In the genomic region with DNA sequence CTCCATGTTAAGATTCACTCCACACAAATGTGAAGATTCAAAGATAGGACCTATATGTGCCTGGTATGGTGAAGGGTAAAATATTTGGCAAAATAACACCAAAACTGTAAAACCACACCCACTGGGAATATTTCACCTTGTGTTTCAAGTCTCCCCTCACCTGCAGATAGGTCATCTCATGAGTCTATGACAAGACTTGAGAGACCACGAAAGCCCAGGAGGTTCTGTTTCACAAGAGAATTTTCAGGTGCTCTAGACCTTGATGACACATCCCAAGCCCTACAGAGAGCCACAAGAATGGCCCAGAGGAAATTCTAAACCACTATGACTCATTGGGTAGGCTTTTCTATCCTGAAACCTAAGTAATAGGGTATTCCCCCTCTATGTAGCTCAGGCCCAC, we compare ENCODE assay signal across 6 mouse cellular contexts.
"Had no signal": no experiment of that assay in that cellular context is flagged by ENCODE, and none has a peak within 500 bp of the region (broad histone marks: within the 10 kb centered on the region; RNA-seq: fewer than 3 reads in every experiment).

No protein-coding gene starts in this region.

- DNase-seq: kidney, postnatal 25 days; liver; liver, embryonic 13.5 days; liver, postnatal 0 days; lung, postnatal 14 days; right cerebral cortex, postnatal 4 days had no signal
